Mouse (Mus musculus) kidney, adult 2 months (tissue): ENCODE results near the gene Zp2. TPM values are rescaled to one million over a fixed set of nuclear protein-coding genes. Genes with fewer than 3 reads are reported as not detected.

Experiments used
- DNase-seq: peaks from one replicate; pipeline ENCODE4 v3.0.0; 2021
- H3K27ac ChIP-seq: fragments of 200-500 bp; 2 replicates; pipeline ENCODE4 v1.5.1; 2012; ENCODE audit warnings: low read depth, low read length, control low read depth, inconsistent platforms; ENCODE audit not compliant: insufficient read depth
- H3K27me3 ChIP-seq: fragments of 200-500 bp; replicated peaks from 2 replicates; pipeline ENCODE4 v1.6.1; 2012; ENCODE audit warnings: mild to moderate bottlenecking, moderate library complexity, low read length, inconsistent platforms; ENCODE audit not compliant: control insufficient read depth, insufficient read depth
- H3K36me3 ChIP-seq: fragments of 200-500 bp; 2 replicates; pipeline ENCODE4 v1.6.1; 2012; ENCODE audit warnings: mild to moderate bottlenecking, moderate library complexity, low read length, inconsistent platforms; ENCODE audit not compliant: control insufficient read depth, insufficient read depth
- H3K4me1 ChIP-seq: fragments of 200-500 bp; 2 replicates; pipeline ENCODE4 v1.6.1; 2011; ENCODE audit warnings: low read length; ENCODE audit not compliant: control insufficient read depth, insufficient read depth
- H3K4me3 ChIP-seq: fragments of 200-500 bp; 2 replicates; pipeline ENCODE4 v1.5.1; 2011; ENCODE audit warnings: mild to moderate bottlenecking, low read depth, low read length, control low read depth; ENCODE audit not compliant: insufficient read depth
- CTCF ChIP-seq: fragments of 200-500 bp; conservative IDR thresholded peaks from 2 replicates; pipeline ENCODE4 v1.5.1; 2011; ENCODE audit warnings: low read depth, mild to moderate bottlenecking, control low read depth, low read length, moderate library complexity, mixed read lengths; ENCODE audit not compliant: insufficient read depth, insufficient read length
- POLR2A ChIP-seq: fragments of 200-500 bp; IDR thresholded peaks from one replicate; pipeline ENCODE4 v1.6.1; 2011; ENCODE audit warnings: low read depth, low read length, control low read depth
- WGBS: fragments of 180-500 bp; shearing (Covaris S2); methylation state at CpG from one replicate; pipeline ENCODE4 v1.1.7; 2018; 5-methylcytosine and 5-hydroxymethylcytosine counted together
- polyA plus RNA-seq: library from polyadenylated mRNA; depleted of rRNA; stranded (reverse); fragments of >200 nt; gene quantifications from 2 replicates; pipeline ENCODE4 v1.2.3, GENCODE M21; 2012

Gene Zp2
- polyA plus RNA-seq, 1 experiment: not detected

GRCm38 (mm10) chr7:120181401-120182230, 36.5 kb upstream of the Zp2 start:
- peaks cover 4% of the 10 kb centered on the region; the same call in 1 of the 2 replicates for H3K36me3 ChIP-seq
- no peak for DNase-seq
- no peaks in the 10 kb centered on the region for H3K27me3 ChIP-seq
- 85% methylated on average over 4 of the region's 4 CpGs for WGBS
- no peak overlapping the region for H3K4me3 ChIP-seq
- TF ChIP-seq POLR2A (no peak), CTCF (no peak)
- H3K27ac ChIP-seq: no peak overlapping the region
- H3K4me1 ChIP-seq: peaks cover 5% of the 10 kb centered on the region; the same call in 1 of the 2 replicates

GRCm38 (mm10) chr7:120180547-120180946, 35.5 kb upstream of the Zp2 start:
- no peaks in the 10 kb centered on the region for H3K27me3 ChIP-seq
- 67% methylated on average over 5 of the region's 5 CpGs for WGBS
- no peak for TF ChIP-seq POLR2A
- no peak for TF ChIP-seq CTCF
- no peak overlapping the region for H3K27ac ChIP-seq
- H3K36me3 ChIP-seq: peaks cover 4% of the 10 kb centered on the region; the same call in 1 of the 2 replicates
- peaks cover 5% of the 10 kb centered on the region; the same call in 1 of the 2 replicates for H3K4me1 ChIP-seq
- no peak overlapping the region for H3K4me3 ChIP-seq
- DNase-seq: no peak

DNA sequence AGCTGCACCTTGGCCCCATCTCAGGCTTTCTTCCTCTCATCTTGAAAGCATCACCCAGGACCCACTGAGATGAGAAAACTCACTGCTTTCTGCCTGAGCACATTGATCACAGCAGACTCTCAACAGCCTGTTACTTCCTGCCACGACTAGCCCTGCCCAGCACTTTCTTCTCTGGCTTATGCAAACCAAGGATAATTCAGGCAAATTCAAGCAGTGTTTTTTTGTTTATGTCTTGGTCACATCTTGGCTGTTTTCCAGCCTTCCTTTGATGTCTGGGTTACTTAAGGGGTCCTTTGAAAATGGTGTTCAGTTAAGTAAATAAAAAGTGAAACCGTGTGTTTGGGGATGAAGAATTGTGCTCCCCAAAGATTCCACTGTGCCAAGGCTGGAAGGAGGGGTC, 33.8 kb upstream of the Zp2 start:
- TF ChIP-seq POLR2A (no peak), CTCF (no peak)
- Histone ChIP-seq H3K27me3 (no peaks in the 10 kb centered on the region), H3K27ac (no peak overlapping the region), H3K4me1 (peaks cover 5% of the 10 kb centered on the region; the same call in 1 of the 2 replicates), H3K36me3 (peaks cover 4% of the 10 kb centered on the region; the same call in 1 of the 2 replicates), H3K4me3 (no peak overlapping the region)
- DNase-seq: no peak
- WGBS: 11% methylated on average over 2 of the region's 2 CpGs

DNA sequence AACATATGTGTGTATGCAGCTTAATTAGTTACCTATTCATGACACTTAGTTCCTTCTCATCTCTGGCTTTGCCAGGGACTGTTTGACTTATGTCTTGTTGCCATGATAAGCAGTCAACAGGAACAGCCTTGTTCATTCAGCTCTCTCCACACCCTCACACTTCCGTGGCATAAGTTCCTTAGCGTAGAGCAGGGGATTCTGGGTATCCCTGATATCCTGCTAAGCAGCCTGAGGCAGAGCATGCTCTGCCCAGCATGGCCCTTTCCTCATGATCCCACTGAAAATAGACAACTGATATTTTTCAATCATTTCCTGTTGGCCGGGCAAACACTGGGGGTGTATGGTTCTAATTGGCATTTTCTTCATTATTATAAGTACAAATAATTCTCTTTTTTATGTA, 32.5 kb upstream of the Zp2 start:
- no peak for DNase-seq
- Histone ChIP-seq H3K4me1 (peaks cover 5% of the 10 kb centered on the region; the same call in 1 of the 2 replicates), H3K27me3 (no peaks in the 10 kb centered on the region), H3K4me3 (no peak overlapping the region), H3K27ac (no peak overlapping the region), H3K36me3 (peaks cover 2% of the 10 kb centered on the region; the same call in 1 of the 2 replicates)
- TF ChIP-seq CTCF: no peak
- TF ChIP-seq POLR2A: no peak
- 52% methylated on average over 3 of the region's 3 CpGs for WGBS

GRCm38 (mm10) chr7:120174723-120175504, 29.8 kb upstream of the Zp2 start:
- Histone ChIP-seq H3K4me3 (peak overlapping the region; percentile 62), H3K4me1 (peaks cover 5% of the 10 kb centered on the region; the same call in 1 of the 2 replicates), H3K36me3 (no peaks in the 10 kb centered on the region), H3K27ac (peak overlapping the region; percentile 90), H3K27me3 (no peaks in the 10 kb centered on the region)
- DNase-seq: peak; percentile 19
- 57% methylated on average over 11 of the region's 11 CpGs for WGBS
- TF ChIP-seq POLR2A: no peak
- no peak for TF ChIP-seq CTCF

DNA sequence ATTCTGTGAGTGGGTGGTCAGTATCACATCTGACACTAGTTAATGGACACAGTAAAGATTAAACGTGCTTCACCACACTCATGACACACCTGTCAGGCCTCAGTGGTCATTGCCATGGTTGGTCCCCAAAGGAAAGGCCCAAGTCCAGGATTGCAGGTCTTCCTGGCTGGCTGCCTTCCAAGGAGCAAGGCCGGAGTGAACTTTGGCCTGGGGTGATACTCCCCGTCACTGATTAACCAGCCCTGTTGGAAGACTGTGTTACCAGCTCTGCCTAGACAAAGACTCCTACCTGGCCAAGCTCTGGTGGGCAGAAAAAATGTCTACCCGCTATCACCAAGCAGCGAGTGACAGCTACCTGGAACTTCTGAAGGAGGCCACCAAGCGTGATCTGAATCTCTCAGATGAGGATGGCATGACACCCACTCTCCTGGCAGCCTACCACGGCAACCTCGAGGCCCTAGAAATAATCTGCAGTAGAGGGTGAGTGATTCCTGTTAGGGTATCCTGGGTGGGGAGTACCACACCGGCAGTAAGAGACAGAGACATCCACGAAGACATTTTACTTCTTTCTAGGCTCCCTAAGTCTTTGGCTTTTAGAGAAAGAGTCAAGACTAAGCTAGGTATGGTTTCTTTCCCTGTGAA, 28.6 kb upstream of the Zp2 start, which contains the start of gene Anks4b:
TSS of gene Anks4b (plus strand) at position 256 of the 642 bp plus-strand sequence.
- peak; percentile 96 for DNase-seq
- H3K4me3 ChIP-seq: peak within 1 kb of the TSS; percentile 62
- TF ChIP-seq CTCF: no peak
- no peaks in the 10 kb centered on the region for H3K27me3 ChIP-seq
- 38% methylated on average over 10 of the region's 10 CpGs for WGBS
- H3K27ac ChIP-seq: peak within 1 kb of the TSS; percentile 90
- peaks cover 3% of the 10 kb centered on the region; the same call in 1 of the 2 replicates for H3K4me1 ChIP-seq
- H3K36me3 ChIP-seq: no peaks in the 10 kb centered on the region
